Mouse (Mus musculus): ENCODE results near the gene Col6a3. TPM values are rescaled to one million over a fixed set of nuclear protein-coding genes. Genes with fewer than 3 reads are reported as not detected.

Gene Col6a3
- polyA plus RNA-seq, 1 experiment from 2014 or later = 3.0 TPM

DNA sequence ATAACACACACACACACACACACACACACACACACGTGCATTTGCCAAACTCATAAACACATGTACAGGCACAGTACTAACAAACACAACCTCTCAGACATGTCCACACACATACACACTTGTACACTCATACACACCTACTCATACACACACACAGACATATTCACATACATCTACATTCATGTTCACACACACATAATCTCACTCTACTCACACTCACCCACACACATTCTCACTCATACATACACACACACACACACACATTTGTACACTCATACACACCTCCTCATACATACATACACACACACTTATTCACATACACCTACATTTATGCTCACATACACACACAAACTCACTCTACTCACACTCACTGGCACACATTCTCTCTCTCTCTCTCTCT, 100.3 kb downstream of the Col6a3 start:
- WGBS = 88% methylated on average over 1 of the region's 1 CpGs
- Histone ChIP-seq H3K27ac (replicated peaks) (peak overlapping the region; percentile 91), H3K27me3 (ENCODE audit: low read depth, poor library complexity, severe bottlenecking) (no peaks in the 10 kb centered on the region), H3K36me3 (no peaks in the 10 kb centered on the region), H3K9me3 (replicated peaks) (no peaks in the 10 kb centered on the region), H3K4me3 (0 out of 2 replicates have a peak overlapping the region, but pooled peaks have one; percentile 42), H3K4me1 (peaks cover 36% of the 10 kb centered on the region)
- no peak for DNase-seq (ENCODE audit: low spot score)

DNA sequence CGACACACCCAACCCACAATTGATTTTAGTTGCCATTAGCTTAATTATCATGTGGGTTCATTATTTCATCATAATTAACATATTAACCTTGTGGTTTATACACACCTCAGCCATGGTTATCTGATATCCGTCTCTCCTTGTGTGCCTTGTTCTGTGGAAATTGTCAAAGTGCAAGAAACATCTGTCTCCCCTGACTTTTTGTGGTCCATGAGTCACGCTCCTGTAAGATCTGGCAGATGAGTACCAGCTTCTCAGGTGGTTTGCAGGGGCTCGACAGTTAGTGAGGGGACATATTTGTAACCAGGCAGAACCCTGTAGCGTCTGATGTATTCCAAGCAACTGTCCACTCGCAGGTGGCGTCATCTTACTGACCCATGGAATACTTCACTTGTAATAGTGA, 101.1 kb downstream of the Col6a3 start:
- no peak for DNase-seq (ENCODE audit: low spot score)
- no peaks in the 10 kb centered on the region for H3K9me3 ChIP-seq (replicated peaks)
- H3K4me3 ChIP-seq = no peak overlapping the region
- H3K27me3 ChIP-seq (ENCODE audit: low read depth, poor library complexity, severe bottlenecking) = peaks cover 2% of the 10 kb centered on the region; the same call in 1 of the 2 replicates
- peaks cover 36% of the 10 kb centered on the region for H3K4me1 ChIP-seq
- H3K36me3 ChIP-seq = no peaks in the 10 kb centered on the region
- 94% methylated on average over 7 of the region's 7 CpGs for WGBS
- no peak overlapping the region for H3K27ac ChIP-seq (replicated peaks)

DNA sequence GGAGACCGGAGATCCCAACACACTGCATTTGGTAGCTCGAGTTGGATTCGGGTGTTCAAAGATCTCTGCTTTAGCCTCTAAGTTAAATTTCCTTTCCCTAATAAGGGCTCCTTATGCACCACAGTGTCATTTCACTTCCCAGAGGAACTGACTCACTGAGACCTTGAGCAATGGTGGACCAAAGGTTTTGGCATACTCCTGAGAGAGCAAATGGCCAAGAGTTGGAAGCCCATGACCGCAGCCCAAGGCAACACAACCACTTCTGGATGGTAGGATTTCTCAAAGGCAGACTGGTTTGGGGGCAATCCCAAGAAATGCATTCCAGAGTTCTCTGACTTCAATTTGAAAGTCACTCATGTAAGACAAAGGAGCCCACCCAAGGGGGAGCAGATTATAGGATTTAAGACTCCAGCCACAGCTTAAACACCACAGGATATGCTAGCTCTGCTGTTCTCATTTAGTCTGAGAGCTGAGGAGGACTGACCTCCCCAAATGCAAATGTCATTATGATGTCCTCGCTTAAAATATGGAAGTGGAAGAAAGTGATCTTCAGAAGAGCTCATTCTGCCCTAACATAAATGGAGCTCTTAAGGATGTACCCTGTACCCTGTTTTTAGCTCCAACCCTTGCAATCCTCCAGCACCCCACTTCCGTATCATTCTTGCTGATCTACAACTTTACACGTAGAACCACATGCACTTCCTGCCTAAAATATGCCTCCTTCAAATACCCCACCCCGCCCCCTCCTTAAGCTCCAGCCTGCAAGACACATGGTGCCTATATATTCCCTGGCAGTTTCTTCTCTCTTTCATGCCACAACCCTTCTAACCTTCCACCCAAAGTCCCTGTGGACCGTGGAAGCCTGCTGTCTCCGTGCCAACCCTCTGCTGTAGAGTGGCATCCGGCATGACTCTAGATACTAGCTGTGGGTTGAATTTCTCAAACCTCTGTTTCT, 103.3 kb downstream of the Col6a3 start:
- no peak for DNase-seq (ENCODE audit: low spot score)
- Histone ChIP-seq H3K27me3 (ENCODE audit: low read depth, poor library complexity, severe bottlenecking) (peaks cover 4% of the 10 kb centered on the region; the same call in 1 of the 2 replicates), H3K36me3 (no peaks in the 10 kb centered on the region), H3K4me1 (peaks cover 36% of the 10 kb centered on the region), H3K4me3 (no peak overlapping the region), H3K9me3 (replicated peaks) (no peaks in the 10 kb centered on the region), H3K27ac (replicated peaks) (no peak overlapping the region)
- 80% methylated on average over 11 of the region's 11 CpGs for WGBS

DNA sequence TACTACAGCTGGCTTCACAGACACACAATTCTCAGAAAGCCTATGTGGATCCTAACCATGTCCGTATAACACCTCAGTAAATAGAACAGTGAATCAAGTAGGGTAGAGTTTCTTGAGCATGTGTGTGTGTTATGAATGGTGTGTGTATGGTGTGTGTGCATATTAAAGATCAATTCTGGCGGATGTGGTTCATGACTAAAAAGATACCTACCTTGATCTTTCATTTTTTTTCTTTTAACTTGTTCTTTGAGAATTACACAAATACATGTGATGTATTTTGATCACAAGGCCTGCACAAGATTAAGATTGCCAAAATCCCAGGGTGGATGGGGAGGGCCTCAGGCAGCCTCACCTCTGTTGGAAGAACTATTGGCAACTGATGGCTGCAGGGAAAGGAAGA, 104.9 kb downstream of the Col6a3 start:
- Histone ChIP-seq H3K27me3 (ENCODE audit: low read depth, poor library complexity, severe bottlenecking) (peaks cover 4% of the 10 kb centered on the region; the same call in 1 of the 2 replicates), H3K27ac (replicated peaks) (no peak overlapping the region), H3K4me1 (peaks cover 31% of the 10 kb centered on the region), H3K9me3 (replicated peaks) (no peaks in the 10 kb centered on the region), H3K4me3 (no peak overlapping the region), H3K36me3 (no peaks in the 10 kb centered on the region)
- WGBS = 88% methylated on average over 2 of the region's 2 CpGs
- no peak for DNase-seq (ENCODE audit: low spot score)

DNA sequence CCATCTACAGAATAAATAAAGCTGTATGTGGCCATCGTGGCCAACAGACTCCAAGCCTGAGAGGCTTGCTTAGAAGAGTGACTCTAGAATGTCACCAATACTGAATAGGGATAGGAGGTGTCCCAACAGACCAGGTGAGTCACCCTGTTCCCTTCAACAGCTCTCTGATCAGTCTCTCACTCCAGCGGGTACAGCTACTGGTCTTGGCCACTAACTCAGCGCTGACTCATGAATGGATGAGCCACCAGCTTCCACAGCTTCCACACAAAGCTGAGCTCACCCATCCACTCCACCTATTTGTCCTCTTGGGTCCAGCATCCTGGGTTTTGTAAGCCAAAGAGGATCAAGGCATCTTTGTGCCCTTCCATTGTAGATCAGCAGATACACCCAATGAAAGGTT, 114.3 kb downstream of the Col6a3 start:
- H3K9me3 ChIP-seq (replicated peaks) = no peaks in the 10 kb centered on the region
- no peak for DNase-seq (ENCODE audit: low spot score)
- H3K4me1 ChIP-seq = peaks cover 18% of the 10 kb centered on the region
- no peaks in the 10 kb centered on the region for H3K27me3 ChIP-seq (ENCODE audit: low read depth, poor library complexity, severe bottlenecking)
- no peak overlapping the region for H3K4me3 ChIP-seq
- H3K27ac ChIP-seq (replicated peaks) = no peak overlapping the region
- no peaks in the 10 kb centered on the region for H3K36me3 ChIP-seq
- 77% methylated on average over 3 of the region's 3 CpGs for whole genome bisulfite sequencing

DNA sequence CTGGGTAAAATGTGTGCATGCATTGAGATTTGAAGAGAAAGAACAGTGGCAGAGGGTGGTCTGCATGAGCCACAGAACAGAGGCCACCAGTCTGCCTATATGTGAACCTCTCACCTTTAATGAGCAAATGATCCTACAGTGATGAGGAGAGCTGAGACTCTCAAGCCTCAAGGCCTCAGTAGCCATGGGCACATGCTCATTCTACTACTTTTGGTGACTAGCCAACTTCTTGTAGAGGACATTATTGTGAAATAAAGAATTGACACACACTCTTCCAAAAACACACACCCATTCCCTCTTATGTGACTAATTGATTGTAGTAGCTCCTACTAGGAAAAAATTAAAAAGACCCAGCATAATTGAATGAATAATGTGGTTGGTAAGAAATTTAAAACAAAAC, 120.0 kb downstream of the Col6a3 start:
- H3K27ac ChIP-seq (replicated peaks) = no peak overlapping the region
- H3K27me3 ChIP-seq (ENCODE audit: low read depth, poor library complexity, severe bottlenecking) = no peaks in the 10 kb centered on the region
- H3K4me3 ChIP-seq = no peak overlapping the region
- H3K9me3 ChIP-seq (replicated peaks) = no peaks in the 10 kb centered on the region
- H3K4me1 ChIP-seq = no peaks in the 10 kb centered on the region
- DNase-seq (ENCODE audit: low spot score) = no peak
- H3K36me3 ChIP-seq = no peaks in the 10 kb centered on the region

DNA sequence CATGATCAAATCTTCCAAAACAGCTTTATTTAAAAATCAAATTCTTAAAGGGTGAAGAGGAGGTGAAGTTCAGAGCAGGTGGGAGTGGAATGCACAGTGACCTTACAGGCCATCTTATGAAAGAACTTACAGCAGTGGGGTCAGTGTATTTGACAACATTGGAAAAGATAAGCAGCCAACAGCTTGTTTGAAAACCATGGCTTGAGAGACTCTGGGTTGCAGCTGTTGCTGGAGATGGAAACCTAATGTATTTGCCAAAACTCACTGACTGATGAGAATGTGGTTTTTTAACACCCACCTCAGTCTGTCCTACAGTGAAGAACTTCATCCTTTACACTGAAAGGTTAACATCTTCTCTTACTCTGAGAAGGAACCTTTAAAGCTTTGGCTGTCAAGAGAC, 120.4 kb downstream of the Col6a3 start:
- H3K27ac ChIP-seq (replicated peaks) = no peak overlapping the region
- H3K4me3 ChIP-seq = no peak overlapping the region
- no peak for DNase-seq (ENCODE audit: low spot score)
- no peaks in the 10 kb centered on the region for H3K4me1 ChIP-seq
- H3K9me3 ChIP-seq (replicated peaks) = no peaks in the 10 kb centered on the region
- H3K36me3 ChIP-seq = no peaks in the 10 kb centered on the region
- H3K27me3 ChIP-seq (ENCODE audit: low read depth, poor library complexity, severe bottlenecking) = no peaks in the 10 kb centered on the region

DNA sequence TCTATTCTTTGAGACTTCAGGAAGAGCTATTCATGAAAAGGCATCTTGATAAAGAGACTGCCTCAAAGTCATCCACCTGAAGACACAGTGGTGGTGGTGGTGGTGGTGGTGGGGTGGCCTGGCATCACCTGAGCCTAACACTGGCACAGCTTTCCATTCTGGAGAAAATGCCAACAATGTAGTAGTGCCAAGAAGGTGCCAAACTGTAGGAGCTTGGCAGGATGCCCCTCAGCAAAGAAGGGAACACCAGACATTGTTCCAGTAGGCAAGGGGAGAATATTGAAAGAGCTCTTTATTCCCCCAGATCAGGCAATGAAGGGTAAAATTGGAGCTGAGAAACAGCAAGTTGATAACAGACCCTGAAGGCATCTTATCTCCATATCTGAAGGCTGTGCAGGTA, 121.8 kb downstream of the Col6a3 start:
- Histone ChIP-seq H3K27me3 (ENCODE audit: low read depth, poor library complexity, severe bottlenecking) (no peaks in the 10 kb centered on the region), H3K9me3 (replicated peaks) (no peaks in the 10 kb centered on the region), H3K4me1 (no peaks in the 10 kb centered on the region), H3K4me3 (no peak overlapping the region), H3K27ac (replicated peaks) (no peak overlapping the region), H3K36me3 (no peaks in the 10 kb centered on the region)
- no peak for DNase-seq (ENCODE audit: low spot score)

DNA sequence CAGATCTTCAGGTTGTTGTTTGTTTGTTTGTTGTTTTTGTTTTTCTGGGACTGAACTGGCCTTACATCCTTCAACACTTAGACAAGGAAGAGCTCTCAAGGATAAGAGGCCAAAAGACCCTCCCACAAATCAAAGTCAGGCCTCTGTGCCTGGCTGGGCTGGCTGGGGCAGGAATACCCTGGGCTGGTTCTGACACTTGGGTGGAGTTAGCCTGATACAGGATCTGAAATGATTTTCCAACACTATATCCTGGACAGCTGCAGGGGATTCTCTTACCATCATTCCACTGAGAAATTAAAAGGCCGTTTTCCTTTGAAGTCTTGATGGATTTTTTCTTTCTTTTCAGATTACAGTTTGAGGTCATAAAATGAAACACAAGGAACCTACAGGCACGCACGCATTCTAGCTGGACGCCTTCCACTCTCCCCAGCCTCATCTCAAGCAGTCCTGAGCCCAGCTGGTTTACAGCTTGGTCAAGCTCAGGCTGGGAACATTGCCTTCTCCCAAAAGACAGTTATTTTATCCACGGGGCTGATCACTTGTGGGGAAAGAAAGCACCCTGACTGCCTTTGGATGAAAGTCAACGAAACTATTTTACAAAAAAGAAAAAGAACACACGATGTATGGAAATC, 123.0 kb downstream of the Col6a3 start:
- Histone ChIP-seq H3K36me3 (no peaks in the 10 kb centered on the region), H3K4me1 (no peaks in the 10 kb centered on the region; the same call in 1 of the 2 replicates), H3K9me3 (replicated peaks) (no peaks in the 10 kb centered on the region), H3K27ac (replicated peaks) (no peak overlapping the region), H3K4me3 (no peak overlapping the region), H3K27me3 (ENCODE audit: low read depth, poor library complexity, severe bottlenecking) (no peaks in the 10 kb centered on the region)
- 82% methylated on average over 7 of the region's 7 CpGs for WGBS
- no peak for DNase-seq (ENCODE audit: low spot score)

DNA sequence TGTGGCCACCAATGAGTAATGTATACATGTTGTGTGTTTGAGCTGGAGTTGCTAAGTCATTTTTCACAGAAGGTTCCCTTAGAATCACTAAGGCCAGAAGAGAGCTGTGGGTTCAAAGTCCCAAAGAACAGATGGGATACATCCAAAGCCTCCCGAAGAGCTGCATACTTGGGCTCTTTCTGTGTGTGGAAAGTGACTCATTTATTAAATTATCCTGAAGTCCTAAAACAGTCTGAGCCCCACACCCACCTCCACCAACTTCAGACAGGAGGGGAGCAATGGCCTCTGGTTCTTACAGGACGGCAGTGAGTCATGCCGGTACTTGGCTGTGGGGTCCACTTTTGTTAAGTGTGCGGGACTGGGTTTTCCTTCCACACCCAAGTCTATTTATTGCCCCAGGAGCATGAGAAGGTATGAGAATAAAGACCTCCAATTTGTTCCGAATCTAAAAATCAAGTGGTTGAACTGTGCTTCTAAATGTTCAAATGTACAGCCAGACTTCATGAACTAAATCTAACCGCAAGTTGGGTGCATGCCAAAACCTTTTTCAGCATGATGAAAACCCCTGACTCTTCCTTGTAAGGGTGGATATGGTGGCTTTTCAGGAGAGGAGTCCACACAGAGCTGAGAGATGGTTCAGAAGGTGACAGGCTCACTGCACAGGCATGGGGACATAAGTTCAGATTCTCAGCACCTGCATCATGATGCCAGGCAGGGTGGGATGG, 124.8 kb downstream of the Col6a3 start:
- H3K36me3 ChIP-seq = no peaks in the 10 kb centered on the region
- WGBS = 91% methylated on average over 6 of the region's 6 CpGs
- H3K4me1 ChIP-seq = no peaks in the 10 kb centered on the region; the same call in 1 of the 2 replicates
- H3K4me3 ChIP-seq = no peak overlapping the region
- DNase-seq (ENCODE audit: low spot score) = no peak
- no peaks in the 10 kb centered on the region for H3K9me3 ChIP-seq (replicated peaks)
- H3K27me3 ChIP-seq (ENCODE audit: low read depth, poor library complexity, severe bottlenecking) = no peaks in the 10 kb centered on the region
- no peak overlapping the region for H3K27ac ChIP-seq (replicated peaks)

DNA sequence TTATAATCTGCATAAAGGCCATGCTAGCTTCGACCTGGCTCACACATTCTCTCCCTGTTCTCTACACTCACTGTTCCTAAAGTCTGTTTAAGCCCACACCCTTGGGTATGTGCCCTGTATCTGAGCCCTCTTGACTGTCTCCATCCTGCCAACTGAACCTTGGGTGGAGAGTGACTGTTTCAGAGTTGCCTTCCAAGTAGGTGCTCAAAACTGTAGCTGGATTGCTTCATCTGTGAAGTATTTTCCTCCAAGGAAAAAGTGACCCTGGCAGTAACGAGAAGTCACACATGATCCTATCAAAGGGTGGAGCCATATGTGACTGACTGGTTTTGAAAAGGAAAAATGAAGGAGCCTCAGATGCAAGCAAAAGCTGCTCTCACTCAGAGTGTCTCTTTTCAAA, 127.5 kb downstream of the Col6a3 start:
- Histone ChIP-seq H3K9me3 (replicated peaks) (no peaks in the 10 kb centered on the region), H3K4me1 (no peaks in the 10 kb centered on the region; the same call in 1 of the 2 replicates), H3K36me3 (no peaks in the 10 kb centered on the region), H3K27me3 (ENCODE audit: low read depth, poor library complexity, severe bottlenecking) (no peaks in the 10 kb centered on the region), H3K27ac (replicated peaks) (no peak overlapping the region), H3K4me3 (no peak overlapping the region)
- DNase-seq (ENCODE audit: low spot score) = no peak
- WGBS = 71% methylated on average over 2 of the region's 2 CpGs
